Mouse (Mus musculus) CH12.LX (cell line): ENCODE data around the gene Pgpep1l.

Experiments used
- CTCF ChIP-seq, 2 experiments: IDR thresholded peaks in 1 of 2; conservative IDR thresholded peaks in 1 of 2; 2 replicates each; pipeline ENCODE4 v1.5.1; 2011 to 2012; ENCODE audit warnings: low read depth in 2 of 2, low read length in 2 of 2, improper control_type of control experiment in 1 of 2, inconsistent platforms in 1 of 2, mild to moderate bottlenecking in 1 of 2, moderate library complexity in 1 of 2
- E2F4 ChIP-seq: IDR thresholded peaks from 2 replicates; pipeline ENCODE4 v1.6.1; 2011; ENCODE audit warnings: low read depth, low read length, improper control_type of control experiment; ENCODE audit not compliant: insufficient replicate concordance
- EP300 ChIP-seq: IDR thresholded peaks from 2 replicates; pipeline ENCODE4 v1.6.1; 2011; ENCODE audit warnings: low read length, improper control_type of control experiment
- MAFK ChIP-seq: IDR thresholded peaks from 2 replicates; pipeline ENCODE4 v1.6.1; 2011; ENCODE audit warnings: low read length, improper control_type of control experiment; ENCODE audit not compliant: insufficient replicate concordance
- MAX ChIP-seq: IDR thresholded peaks from 2 replicates; pipeline ENCODE4 v1.6.1; 2011; ENCODE audit warnings: low read length, improper control_type of control experiment
- POLR2A ChIP-seq: IDR thresholded peaks from 2 replicates; pipeline ENCODE4 v1.6.1; 2011; ENCODE audit warnings: low read depth, mild to moderate bottlenecking, improper control_type of control experiment, low read length
- RAD21 ChIP-seq: IDR thresholded peaks from 2 replicates; pipeline ENCODE4 v1.6.1; 2011; ENCODE audit warnings: low read depth, mild to moderate bottlenecking, low read length, improper control_type of control experiment, moderate library complexity
- SIN3A ChIP-seq: IDR thresholded peaks from 2 replicates; pipeline ENCODE4 v1.6.1; 2012; ENCODE audit warnings: low read length, improper control_type of control experiment, inconsistent platforms
- USF1 ChIP-seq: IDR thresholded peaks from 2 replicates; pipeline ENCODE4 v1.6.1; 2014; ENCODE audit warnings: low read depth, mild to moderate bottlenecking, inconsistent platforms, low read length, improper control_type of control experiment

- TF ChIP-seq CTCF (conservative IDR thresholded peaks at IDR 0.05 in 1 of 2, IDR thresholded peaks at IDR 0.05 in 1 of 2; ENCODE audit: low read depth in 2 of 2, low read length in 2 of 2) (no peak), E2F4 (no peak), SIN3A (no peak), RAD21 (no peak), POLR2A (no peak), EP300 (no peak), MAX (no peak), MAFK (no peak), USF1 (no peak)
These were observed 53.6 kb downstream of the Pgpep1l start for GRCm38 (mm10) chr7:68210417-68210816.
